Mouse (Mus musculus): ENCODE data around the gene Tmem150c.

DNA sequence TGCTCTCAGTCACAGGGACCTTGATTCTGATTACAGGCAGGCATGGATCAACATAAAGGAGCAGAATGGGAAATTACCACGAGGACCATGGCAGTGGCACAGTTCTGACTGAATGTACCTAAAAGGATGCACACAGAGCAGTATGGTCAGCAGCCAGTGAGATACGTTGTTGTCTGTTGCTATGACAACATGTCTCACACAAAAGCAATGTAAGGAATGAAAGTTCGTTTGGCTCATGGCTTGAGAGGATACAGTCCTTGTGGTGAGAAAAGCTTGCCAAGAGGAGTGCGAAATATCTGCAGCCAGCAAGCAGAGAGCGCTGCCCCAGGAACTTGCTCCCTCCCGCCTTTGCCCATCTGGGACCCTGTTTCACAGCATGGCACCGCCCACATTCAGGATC, 36.3 kb downstream of the Tmem150c start:
- no peak for TF ChIP-seq POLR2A (IDR thresholded peaks at IDR 0.05; ENCODE audit: borderline replicate concordance, control insufficient read depth, low read depth, low read length)
- no peak for TF ChIP-seq CTCF (IDR thresholded peaks at IDR 0.05; ENCODE audit: control insufficient read depth, insufficient read depth, low read length)

All from bone marrow, adult 2 months (tissue).